Mouse (Mus musculus): ENCODE results near the gene Speer3. TPM values are rescaled to one million over a fixed set of nuclear protein-coding genes. Genes with fewer than 3 reads are reported as not detected.

The Speer3 gene
- not detected in 2 replicates for polyA plus RNA-seq (2015; fragmentation: Nextera tagmentation; extraction: Ambion mirVana)

GRCm38 (mm10) chr5:13791319-13791718, at the start of gene Speer3:
Gene Speer3, plus strand, starts transcription at chr5:13791619.

Other genes with a start within 250 kb of the Speer3 start
- gene Sema3e, start 233.7 kb downstream of the Speer3 start, polyA plus RNA-seq (2015; fragmentation: Nextera tagmentation; extraction: Ambion mirVana), result 0.74 and 0.76 TPM in 2 replicates